Mouse (Mus musculus) kidney, adult 2 months (tissue): ENCODE data around the gene Catsperz. TPM values are rescaled to one million over a fixed set of nuclear protein-coding genes. Genes with fewer than 3 reads are reported as not detected.

Source experiments
- DNase-seq: peaks from one replicate; pipeline ENCODE4 v3.0.0; 2021
- H3K27ac ChIP-seq: fragments of 200-500 bp; 2 replicates; pipeline ENCODE4 v1.5.1; 2012; ENCODE audit warnings: low read depth, low read length, control low read depth, inconsistent platforms; ENCODE audit not compliant: insufficient read depth
- H3K27me3 ChIP-seq: fragments of 200-500 bp; replicated peaks from 2 replicates; pipeline ENCODE4 v1.6.1; 2012; ENCODE audit warnings: mild to moderate bottlenecking, moderate library complexity, low read length, inconsistent platforms; ENCODE audit not compliant: control insufficient read depth, insufficient read depth
- H3K36me3 ChIP-seq: fragments of 200-500 bp; 2 replicates; pipeline ENCODE4 v1.6.1; 2012; ENCODE audit warnings: mild to moderate bottlenecking, moderate library complexity, low read length, inconsistent platforms; ENCODE audit not compliant: control insufficient read depth, insufficient read depth
- H3K4me1 ChIP-seq: fragments of 200-500 bp; 2 replicates; pipeline ENCODE4 v1.6.1; 2011; ENCODE audit warnings: low read length; ENCODE audit not compliant: control insufficient read depth, insufficient read depth
- H3K4me3 ChIP-seq: fragments of 200-500 bp; 2 replicates; pipeline ENCODE4 v1.5.1; 2011; ENCODE audit warnings: mild to moderate bottlenecking, low read depth, low read length, control low read depth; ENCODE audit not compliant: insufficient read depth
- CTCF ChIP-seq: fragments of 200-500 bp; conservative IDR thresholded peaks from 2 replicates; pipeline ENCODE4 v1.5.1; 2011; ENCODE audit warnings: low read depth, mild to moderate bottlenecking, control low read depth, low read length, moderate library complexity, mixed read lengths; ENCODE audit not compliant: insufficient read depth, insufficient read length
- POLR2A ChIP-seq: fragments of 200-500 bp; IDR thresholded peaks from one replicate; pipeline ENCODE4 v1.6.1; 2011; ENCODE audit warnings: low read depth, low read length, control low read depth
- WGBS: fragments of 180-500 bp; shearing (Covaris S2); methylation state at CpG from one replicate; pipeline ENCODE4 v1.1.7; 2018; 5-methylcytosine and 5-hydroxymethylcytosine counted together
- polyA plus RNA-seq: library from polyadenylated mRNA; depleted of rRNA; stranded (reverse); fragments of >200 nt; gene quantifications from 2 replicates; pipeline ENCODE4 v1.2.3, GENCODE M21; 2012

Catsperz gene
- polyA plus RNA-seq, 1 experiment: 0.44 TPM

- no peak for TF ChIP-seq CTCF
- no peak for TF ChIP-seq POLR2A
- Histone ChIP-seq H3K27me3 (no peaks in the 10 kb centered on the region), H3K4me1 (peaks cover 5% of the 10 kb centered on the region; the same call in 1 of the 2 replicates), H3K27ac (no peak overlapping the region), H3K4me3 (no peak overlapping the region), H3K36me3 (no peaks in the 10 kb centered on the region)
- DNase-seq: no peak
- 14% methylated on average over 2 of the region's 2 CpGs for WGBS
These were observed 5.8 kb upstream of the Catsperz start for GRCm38 (mm10) chr19:6931002-6931401.

GRCm38 (mm10) chr19:6928080-6928479, 2.9 kb upstream of the Catsperz start:
- TF ChIP-seq POLR2A (no peak), CTCF (no peak)

GRCm38 (mm10) chr19:6926559-6927255, 1.5 kb upstream of the Catsperz start:
- TF ChIP-seq POLR2A (no peak), CTCF (no peak)
- no peak overlapping the region for H3K27ac ChIP-seq
- 24% methylated on average over 26 of the region's 26 CpGs for WGBS
- H3K27me3 ChIP-seq: no peaks in the 10 kb centered on the region
- no peak overlapping the region for H3K4me3 ChIP-seq
- H3K4me1 ChIP-seq: peaks cover 17% of the 10 kb centered on the region; the same call in 1 of the 2 replicates
- no peaks in the 10 kb centered on the region for H3K36me3 ChIP-seq
- DNase-seq: peak; percentile 76

More at GRCm38 (mm10) chr19:6928080-6928479, 2.9 kb upstream of the Catsperz start:
- Histone ChIP-seq H3K4me3 (no peak overlapping the region), H3K4me1 (peaks cover 12% of the 10 kb centered on the region; the same call in 1 of the 2 replicates), H3K27ac (no peak overlapping the region), H3K27me3 (no peaks in the 10 kb centered on the region), H3K36me3 (no peaks in the 10 kb centered on the region)
- 62% methylated on average over 9 of the region's 9 CpGs for WGBS
- DNase-seq: no peak

- no peak for TF ChIP-seq POLR2A
- TF ChIP-seq CTCF: no peak
- H3K27ac ChIP-seq: no peak overlapping the region
- no peak for DNase-seq
- no peaks in the 10 kb centered on the region for H3K36me3 ChIP-seq
- 45% methylated on average over 40 of the region's 40 CpGs for WGBS
- peaks cover 17% of the 10 kb centered on the region; the same call in 1 of the 2 replicates for H3K4me1 ChIP-seq
- no peaks in the 10 kb centered on the region for H3K27me3 ChIP-seq
- no peak overlapping the region for H3K4me3 ChIP-seq
These were observed 590 bp upstream of the Catsperz start for GRCm38 (mm10) chr19:6925611-6926329.

GRCm38 (mm10) chr19:6924461-6925306, 496 bp downstream of the Catsperz start:
- peak overlapping the region; percentile 12; the same call in 1 of the 2 replicates for H3K4me3 ChIP-seq
- 3% methylated on average over 39 of the region's 39 CpGs for WGBS
- H3K4me1 ChIP-seq: peaks cover 17% of the 10 kb centered on the region; the same call in 1 of the 2 replicates
- H3K27me3 ChIP-seq: no peaks in the 10 kb centered on the region
- DNase-seq: peak; percentile 92
- no peaks in the 10 kb centered on the region for H3K36me3 ChIP-seq
- no peak overlapping the region for H3K27ac ChIP-seq
- TF ChIP-seq POLR2A (no peak), CTCF (peak; percentile 81)

GRCm38 (mm10) chr19:6922901-6923735, 2.1 kb downstream of the Catsperz start:
- Histone ChIP-seq H3K27ac (peak overlapping the region; percentile 95; the same call in 1 of the 2 replicates), H3K4me1 (peaks cover 29% of the 10 kb centered on the region; the same call in 1 of the 2 replicates), H3K36me3 (no peaks in the 10 kb centered on the region), H3K4me3 (peak overlapping the region; percentile 56), H3K27me3 (no peaks in the 10 kb centered on the region)
- TF ChIP-seq CTCF (no peak), POLR2A (no peak)
- WGBS: 82% methylated on average over 6 of the region's 6 CpGs
- DNase-seq: no peak
